ENCODE assay signal across 8 mouse cellular contexts in genomic region chr12:70228155-70228554, GRCm38 (mm10). TPM values are rescaled to one million over a fixed set of nuclear protein-coding genes. Genes with fewer than 3 reads are reported as not detected.
DNase-seq lines count a peak whose midpoint lies in the region; ATAC-seq and TF ChIP-seq lines count a peak whose summit lies in the region.

No protein-coding gene starts in this region.

- peaks cover 37% of the 10 kb centered on the region for H3K4me1 ChIP-seq in heart, embryonic 15.5 days (replicated peaks)
- H3K4me1 ChIP-seq in brown adipose tissue, adult 24 weeks (ENCODE audit: control insufficient read depth, insufficient read depth, insufficient read length, low read length) = peaks cover 8% of the 10 kb centered on the region
- H3K4me1 ChIP-seq in hindbrain, embryonic 13.5 days (replicated peaks) = peaks cover 21% of the 10 kb centered on the region
- peaks cover 55% of the 10 kb centered on the region for H3K4me1 ChIP-seq in liver, postnatal 0 days (ENCODE audit: insufficient read depth)

- TF ChIP-seq EP300 in liver, postnatal 0 days (IDR thresholded peaks at IDR 0.05; ENCODE audit: low read depth) = no peak

- H3K27ac ChIP-seq in heart, embryonic 15.5 days = peak overlapping the region; percentile 83
- H3K27ac ChIP-seq in brown adipose tissue, adult 24 weeks (replicated peaks; ENCODE audit: low read depth, low read length) = peak overlapping the region; percentile 84
- H3K27ac ChIP-seq in hindbrain, embryonic 13.5 days = no peak overlapping the region
- peak overlapping the region; percentile 91 for H3K27ac ChIP-seq in liver, postnatal 0 days (ENCODE audit: low read depth)

- 68% methylated on average over 11 of the region's 11 CpGs for WGBS in heart, embryonic 15.5 days
- WGBS in hindbrain, embryonic 13.5 days = 64% methylated on average over 11 of the region's 11 CpGs
- 51% methylated on average over 11 of the region's 11 CpGs for WGBS in liver, postnatal 0 days (ENCODE audit: insufficient replicate concordance)

- ATAC-seq in heart, embryonic 15.5 days (replicated peaks; ENCODE audit: insufficient number of reproducible peaks, insufficient read depth, low FRiP score, low read depth) = no peak
- no peak for ATAC-seq in hindbrain, embryonic 13.5 days (ENCODE audit: low FRiP score)
- ATAC-seq in liver, postnatal 0 days = peak; percentile 11; the same call in 1 of the 2 replicates

- DNase-seq in heart, postnatal 10 days = no peak
- no peak for DNase-seq in liver, postnatal 0 days
- no peak for DNase-seq in left cerebral cortex, postnatal 10 days (ENCODE audit: extremely low spot score in 1 of 2, low spot score in 2 of 2)
- DNase-seq in cerebellum, postnatal 25 days = no peak
- DNase-seq in adrenal gland, postnatal 4 days (ENCODE audit: low spot score in 2 of 2) = no peak

- intact Hi-C loops in heart, postnatal 10 days (cut with DNase I) = no loop called here
- intact Hi-C loops in left cerebral cortex, postnatal 10 days (cut with DNase I) = no loop called here

- no peaks in the 10 kb centered on the region for H3K36me3 ChIP-seq in heart, embryonic 15.5 days
- H3K36me3 ChIP-seq in hindbrain, embryonic 13.5 days = no peaks in the 10 kb centered on the region
- no peaks in the 10 kb centered on the region; the same call in 1 of the 2 replicates for H3K36me3 ChIP-seq in liver, postnatal 0 days (replicated peaks; ENCODE audit: insufficient read depth, low read length)

- H3K4me3 ChIP-seq in heart, embryonic 15.5 days = peak overlapping the region; percentile 74
- H3K4me3 ChIP-seq in brown adipose tissue, adult 24 weeks (ENCODE audit: insufficient read depth, low read depth, low read length) = peak overlapping the region; percentile 72
- peak overlapping the region; percentile 47; the same call in 1 of the 2 replicates for H3K4me3 ChIP-seq in hindbrain, embryonic 13.5 days
- peak overlapping the region; percentile 78 for H3K4me3 ChIP-seq in liver, postnatal 0 days (ENCODE audit: low read depth, low read length)

- H3K4me2 ChIP-seq in heart, embryonic 15.5 days = peak overlapping the region; percentile 95
- H3K4me2 ChIP-seq in hindbrain, embryonic 13.5 days = peak overlapping the region; percentile 85
- H3K4me2 ChIP-seq in liver, postnatal 0 days (ENCODE audit: low read depth, low read length) = peak overlapping the region; percentile 81

- no peak for TF ChIP-seq CTCF in liver, postnatal 0 days (IDR thresholded peaks at IDR 0.05; ENCODE audit: low read depth)

- H3K9ac ChIP-seq in heart, embryonic 15.5 days = peak overlapping the region; percentile 69
- no peak overlapping the region for H3K9ac ChIP-seq in hindbrain, embryonic 13.5 days
- H3K9ac ChIP-seq in liver, postnatal 0 days (replicated peaks) = peak overlapping the region; percentile 63

- H3K27me3 ChIP-seq in heart, embryonic 15.5 days = no peaks in the 10 kb centered on the region
- H3K27me3 ChIP-seq in hindbrain, embryonic 13.5 days = peaks cover 19% of the 10 kb centered on the region
- no peaks in the 10 kb centered on the region for H3K27me3 ChIP-seq in liver, postnatal 0 days (ENCODE audit: insufficient read depth, low read length)

- no peaks in the 10 kb centered on the region for H3K9me3 ChIP-seq in heart, embryonic 15.5 days (replicated peaks)
- no peaks in the 10 kb centered on the region for H3K9me3 ChIP-seq in hindbrain, embryonic 13.5 days
- no peaks in the 10 kb centered on the region for H3K9me3 ChIP-seq in liver, postnatal 0 days (ENCODE audit: low read length)

RNA-seq across cellular contexts. Expression of gene Pygl, which starts 3.1 kb away (rescaled TPM):
- polyA plus RNA-seq in heart, embryonic 15.5 days (2015; fragmentation: Nextera tagmentation; extraction: Ambion mirVana) = 43.7 and 45.2 TPM in 2 replicates
- 10 to 100 TPM in 1 of 2 experiments, 1 to 10 TPM in 1; 8.6 to 13.0 TPM for total RNA-seq in heart, postnatal 10 days (2021)
- 660 and 992 TPM in 2 replicates for polyA plus RNA-seq in brown adipose tissue, adult 24 weeks (2012; ENCODE audit: insufficient read depth, insufficient read length, missing spikeins)
- 6.6 and 8.6 TPM in 2 replicates for polyA plus RNA-seq in hindbrain, embryonic 13.5 days (2015; fragmentation: Nextera tagmentation; extraction: Ambion mirVana)
- 104 and 114 TPM in 2 replicates for polyA plus RNA-seq in liver, postnatal 0 days (2015; fragmentation: Nextera tagmentation; extraction: Ambion mirVana)
- 1 to 10 TPM; 2.9 to 4.4 TPM for total RNA-seq in left cerebral cortex, postnatal 10 days (2021)
- 10 to 100 TPM; 29.5 to 37.0 TPM for total RNA-seq in adrenal gland, postnatal 4 days (2021)
